Mouse (Mus musculus) thymus, adult 2 months (tissue): ENCODE measurements around the gene Tardbp. TPM values are rescaled to one million over a fixed set of nuclear protein-coding genes. Genes with fewer than 3 reads are reported as not detected.

Source experiments
- DNase-seq: peaks from one replicate; pipeline ENCODE4 v3.0.0; 2021
- H3K27ac ChIP-seq: fragments of 200-500 bp; 2 replicates; pipeline ENCODE4 v1.5.1; 2012; ENCODE audit warnings: low read length, control low read depth; ENCODE audit not compliant: control insufficient read depth, insufficient read depth
- H3K27me3 ChIP-seq: fragments of 200-500 bp; 2 replicates; pipeline ENCODE4 v1.6.1; 2012; ENCODE audit warnings: mild to moderate bottlenecking, low read length, moderate library complexity, mixed read lengths; ENCODE audit not compliant: control insufficient read depth, insufficient read depth
- H3K36me3 ChIP-seq: fragments of 200-500 bp; 2 replicates; pipeline ENCODE4 v1.6.1; 2012; ENCODE audit warnings: mild to moderate bottlenecking, low read length, moderate library complexity; ENCODE audit not compliant: control insufficient read depth, insufficient read depth
- H3K4me1 ChIP-seq: fragments of 200-500 bp; replicated peaks from 2 replicates; pipeline ENCODE4 v1.6.1; 2012; ENCODE audit warnings: low read length; ENCODE audit not compliant: control insufficient read depth, insufficient read depth
- H3K4me3 ChIP-seq: fragments of 200-500 bp; 2 replicates; pipeline ENCODE4 v1.5.1; 2012; ENCODE audit warnings: mild to moderate bottlenecking, low read length, control low read depth, moderate library complexity; ENCODE audit not compliant: control insufficient read depth, insufficient read depth
- CTCF ChIP-seq: fragments of 200-500 bp; IDR thresholded peaks from 2 replicates; pipeline ENCODE4 v1.5.1; 2012; ENCODE audit warnings: mild to moderate bottlenecking, control low read depth, low read length, moderate library complexity, borderline replicate concordance; ENCODE audit not compliant: control insufficient read depth, poor library complexity, insufficient read depth; ENCODE audit errors: extremely low read depth
- POLR2A ChIP-seq: fragments of 200-500 bp; IDR thresholded peaks from 2 replicates; pipeline ENCODE4 v1.6.1; 2012; ENCODE audit warnings: mild to moderate bottlenecking, low read length, control low read depth, moderate library complexity; ENCODE audit not compliant: control insufficient read depth, poor library complexity, insufficient read depth; ENCODE audit errors: extremely low read depth
- WGBS: fragments of 180-500 bp; shearing (Covaris S2); methylation state at CpG from one replicate; pipeline ENCODE4 v1.1.7; 2018; 5-methylcytosine and 5-hydroxymethylcytosine counted together
- polyA plus RNA-seq: library from polyadenylated mRNA; depleted of rRNA; stranded (reverse); fragments of >200 nt; gene quantifications from 2 replicates; pipeline ENCODE4 v1.2.3, GENCODE M21; 2012

Tardbp gene
- polyA plus RNA-seq, 1 experiment: 252 TPM

GRCm38 (mm10) chr4:148595916-148596315 lies 30.9 kb downstream of the Tardbp start:
- TF ChIP-seq POLR2A: no peak
- TF ChIP-seq CTCF: no peak
- H3K4me1 ChIP-seq: peaks cover 13% of the 10 kb centered on the region
- no peak overlapping the region for H3K27ac ChIP-seq
- no peak for DNase-seq
- WGBS: 94% methylated on average over 6 of the region's 6 CpGs
- no peaks in the 10 kb centered on the region for H3K27me3 ChIP-seq
- no peaks in the 10 kb centered on the region for H3K36me3 ChIP-seq
- no peak overlapping the region for H3K4me3 ChIP-seq

DNA sequence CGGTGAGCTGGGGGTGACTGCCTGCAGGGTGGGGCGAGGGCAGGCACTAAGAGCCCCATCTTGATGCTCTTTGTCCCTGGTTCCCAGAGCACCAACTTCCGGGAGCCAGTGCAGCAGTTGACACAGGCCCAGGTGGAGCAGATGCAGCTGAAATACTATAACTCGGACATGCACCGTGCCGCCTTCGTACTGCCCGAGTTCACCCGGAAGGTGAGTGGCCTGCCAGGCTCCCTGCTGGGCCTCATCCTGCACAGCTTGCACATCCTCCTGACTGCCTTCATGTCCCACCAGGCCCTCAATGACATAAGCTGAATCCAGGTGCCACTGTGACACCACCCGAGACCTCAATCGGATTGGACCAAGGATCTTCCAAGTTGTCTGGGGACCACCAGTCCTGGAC lies 32.8 kb downstream of the Tardbp start:
- DNase-seq: no peak
- no peaks in the 10 kb centered on the region for H3K27me3 ChIP-seq
- no peak overlapping the region for H3K4me3 ChIP-seq
- H3K36me3 ChIP-seq: no peaks in the 10 kb centered on the region
- H3K4me1 ChIP-seq: peaks cover 16% of the 10 kb centered on the region
- TF ChIP-seq POLR2A: no peak
- no peak for TF ChIP-seq CTCF
- H3K27ac ChIP-seq: no peak overlapping the region
- 96% methylated on average over 11 of the region's 11 CpGs for WGBS

- TF ChIP-seq POLR2A (no peak; the same call in 1 of the 2 replicates), CTCF (no peak)
- WGBS: 1% methylated on average over 53 of the region's 53 CpGs
- no peak for DNase-seq
- Histone ChIP-seq H3K27me3 (no peaks in the 10 kb centered on the region), H3K4me1 (peaks cover 16% of the 10 kb centered on the region), H3K36me3 (no peaks in the 10 kb centered on the region), H3K27ac (no peak overlapping the region), H3K4me3 (peak overlapping the region; percentile 78)
These were observed 35.0 kb downstream of the Tardbp start for GRCm38 (mm10) chr4:148591637-148592380.

GRCm38 (mm10) chr4:148591171-148591630 lies 35.6 kb downstream of the Tardbp start, which contains the start of gene Srm:
TSS of gene Srm (plus strand) at chr4:148591503.
- H3K4me3 ChIP-seq: peak within 1 kb of the TSS; percentile 78
- H3K36me3 ChIP-seq: no peaks in the 10 kb centered on the region
- peaks cover 16% of the 10 kb centered on the region for H3K4me1 ChIP-seq
- H3K27me3 ChIP-seq: no peaks in the 10 kb centered on the region
- peak; percentile 98 for DNase-seq
- TF ChIP-seq POLR2A (0 out of 2 replicates have a peak, but pooled peaks have one; percentile 21), CTCF (0 out of 2 replicates have a peak, but pooled peaks have one; percentile 35)
- H3K27ac ChIP-seq: no peak within 1 kb of the TSS
- under 1% methylated on average over 48 of the region's 50 CpGs for WGBS

GRCm38 (mm10) chr4:148590421-148591170 lies 36.2 kb downstream of the Tardbp start:
- H3K27me3 ChIP-seq: no peaks in the 10 kb centered on the region

DNA sequence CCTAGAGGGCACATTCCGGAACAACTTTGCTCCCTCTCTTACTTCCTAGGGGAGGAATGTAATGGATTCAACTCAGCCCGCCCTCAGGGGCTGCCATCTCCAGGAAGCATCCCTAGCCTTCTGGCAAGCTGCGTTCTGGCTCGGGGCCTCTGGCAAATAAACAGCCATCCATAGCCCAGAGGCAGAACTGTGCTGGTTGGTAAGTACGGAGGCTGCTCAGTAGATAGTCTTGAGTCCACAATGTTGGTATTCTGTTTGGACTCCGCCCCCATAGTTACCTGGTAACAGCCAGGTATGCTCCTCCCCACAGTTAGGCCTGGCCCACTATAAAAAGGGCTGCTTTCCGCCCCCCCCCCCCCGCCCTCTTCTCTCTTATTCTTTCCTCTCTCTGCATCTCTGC lies 37.3 kb downstream of the Tardbp start:
- H3K4me1 ChIP-seq: peaks cover 16% of the 10 kb centered on the region
- H3K4me3 ChIP-seq: no peak overlapping the region
- WGBS: 95% methylated on average over 8 of the region's 8 CpGs
- no peak for DNase-seq
- H3K27me3 ChIP-seq: no peaks in the 10 kb centered on the region
- TF ChIP-seq POLR2A (no peak), CTCF (no peak)
- H3K36me3 ChIP-seq: no peaks in the 10 kb centered on the region
- no peak overlapping the region for H3K27ac ChIP-seq

More at GRCm38 (mm10) chr4:148590421-148591170, 36.2 kb downstream of the Tardbp start:
- Histone ChIP-seq H3K4me1 (peaks cover 16% of the 10 kb centered on the region), H3K4me3 (peak overlapping the region; percentile 53), H3K36me3 (no peaks in the 10 kb centered on the region), H3K27ac (no peak overlapping the region)
- 7% methylated on average over 18 of the region's 18 CpGs for WGBS
- DNase-seq: no peak
- TF ChIP-seq CTCF: no peak
- TF ChIP-seq POLR2A: no peak
